Mouse (Mus musculus) liver, postnatal 0 days (tissue): ENCODE measurements around the gene Fam205c. TPM values are rescaled to one million over a fixed set of nuclear protein-coding genes. Genes with fewer than 3 reads are reported as not detected.
A peak's percentile ranks its signal among the peaks of the same experiment; 100 is the strongest.

Experiments used
- ATAC-seq: fragments of 200-750 bp; cut with Nextera tagmentation; 2 replicates; pipeline ENCODE4 v1.8.0; 2017; ENCODE audit warnings: mild to moderate bottlenecking, moderate library complexity
- DNase-seq: peaks from one replicate; pipeline ENCODE4 v3.0.0-alpha.2; 2016
- H3K27ac ChIP-seq: fragments of 300-500 bp; sonication (generic); 2 replicates; pipeline ENCODE4 v1.5.1; 2014; ENCODE audit warnings: antibody characterized with exemption, moderate library complexity, mild to moderate bottlenecking, low read depth
- H3K27me3 ChIP-seq: fragments of 300-500 bp; sonication (generic); 2 replicates; pipeline ENCODE4 v1.6.1; 2014; ENCODE audit warnings: low read length, control low read depth, mixed read lengths; ENCODE audit not compliant: insufficient read depth
- H3K36me3 ChIP-seq: fragments of 300-500 bp; sonication (generic); replicated peaks from 2 replicates; pipeline ENCODE4 v1.6.1; 2014; ENCODE audit warnings: mild to moderate bottlenecking, control low read depth, low read length, moderate library complexity, mixed read lengths; ENCODE audit not compliant: insufficient read depth
- H3K4me1 ChIP-seq: fragments of 300-500 bp; sonication (generic); 2 replicates; pipeline ENCODE4 v1.6.1; 2014; ENCODE audit warnings: antibody characterized with exemption, mild to moderate bottlenecking, control low read depth; ENCODE audit not compliant: insufficient read depth
- H3K4me2 ChIP-seq: fragments of 300-500 bp; sonication (generic); 2 replicates; pipeline ENCODE4 v1.6.1; 2014; ENCODE audit warnings: low read depth, mild to moderate bottlenecking, low read length, moderate library complexity, mixed read lengths
- H3K4me3 ChIP-seq: fragments of 300-500 bp; sonication (generic); 2 replicates; pipeline ENCODE4 v1.5.1; 2014; ENCODE audit warnings: low read depth, low read length
- H3K9ac ChIP-seq: fragments of 300-500 bp; sonication (generic); replicated peaks from 2 replicates; pipeline ENCODE4 v1.6.1; 2014; ENCODE audit warnings: mild to moderate bottlenecking, moderate library complexity
- H3K9me3 ChIP-seq: fragments of 300-500 bp; sonication (generic); 2 replicates; pipeline ENCODE4 v1.6.1; 2016; ENCODE audit warnings: mild to moderate bottlenecking, control low read depth, low read length, mixed read lengths
- CTCF ChIP-seq: sonication (generic); IDR thresholded peaks from 2 replicates; pipeline ENCODE4 v1.5.1; 2016; ENCODE audit warnings: antibody characterized with exemption, low read depth
- EP300 ChIP-seq: IDR thresholded peaks from 2 replicates; pipeline ENCODE4 v1.6.1; 2016; ENCODE audit warnings: antibody characterized with exemption, low read depth, mild to moderate bottlenecking
- WGBS: fragments of 180-500 bp; shearing (Covaris S2); extraction: QIAGEN DNeasy Blood & Tissue Kit; methylation state at CpG from one replicate; pipeline ENCODE4 v1.1.7; 2014; ENCODE audit not compliant: insufficient replicate concordance; 5-methylcytosine and 5-hydroxymethylcytosine counted together
- polyA plus RNA-seq: library from polyadenylated mRNA; unstranded; fragments of >200 nt; fragmentation: Nextera tagmentation; extraction: Ambion mirVana; gene quantifications from 2 replicates; pipeline ENCODE4 v1.2.1, GENCODE M21; 2015

Gene Fam205c
- polyA plus RNA-seq, 1 experiment from 2014 or later = 0.39 TPM

GRCm38 (mm10) chr4:42888806-42889205, 14.8 kb upstream of the Fam205c start:
- no peak for DNase-seq
- Histone ChIP-seq H3K9me3 (no peaks in the 10 kb centered on the region), H3K36me3 (no peaks in the 10 kb centered on the region), H3K9ac (no peak overlapping the region), H3K27ac (no peak overlapping the region), H3K4me2 (no peak overlapping the region), H3K4me3 (no peak overlapping the region), H3K27me3 (no peaks in the 10 kb centered on the region), H3K4me1 (no peaks in the 10 kb centered on the region)
- ATAC-seq = no peak
- no peak for TF ChIP-seq CTCF
- no peak for TF ChIP-seq EP300
- WGBS = 85% methylated on average over 6 of the region's 6 CpGs

- Histone ChIP-seq H3K9me3 (no peaks in the 10 kb centered on the region), H3K9ac (no peak overlapping the region), H3K4me2 (no peak overlapping the region), H3K27ac (no peak overlapping the region), H3K27me3 (no peaks in the 10 kb centered on the region), H3K36me3 (no peaks in the 10 kb centered on the region), H3K4me3 (no peak overlapping the region), H3K4me1 (no peaks in the 10 kb centered on the region)
- 77% methylated on average over 6 of the region's 6 CpGs for WGBS
- no peak for TF ChIP-seq EP300
- TF ChIP-seq CTCF = no peak
- ATAC-seq = no peak
- no peak for DNase-seq
Observed at GRCm38 (mm10) chr4:42886926-42887325, 12.9 kb upstream of the Fam205c start.

- Histone ChIP-seq H3K4me3 (peak overlapping the region; percentile 46), H3K27ac (peak overlapping the region; percentile 87), H3K9ac (peak overlapping the region; percentile 60), H3K4me2 (peak overlapping the region; percentile 60), H3K27me3 (no peaks in the 10 kb centered on the region), H3K36me3 (no peaks in the 10 kb centered on the region), H3K4me1 (peaks cover 9% of the 10 kb centered on the region; the same call in 1 of the 2 replicates), H3K9me3 (no peaks in the 10 kb centered on the region)
- peak; percentile 73 for ATAC-seq
- TF ChIP-seq CTCF (no peak), EP300 (no peak)
- 4% methylated on average over 1 of the region's 1 CpGs for WGBS
- no peak for DNase-seq
Observed at GRCm38 (mm10) chr4:42880677-42880948, 6.6 kb upstream of the Fam205c start.

DNA sequence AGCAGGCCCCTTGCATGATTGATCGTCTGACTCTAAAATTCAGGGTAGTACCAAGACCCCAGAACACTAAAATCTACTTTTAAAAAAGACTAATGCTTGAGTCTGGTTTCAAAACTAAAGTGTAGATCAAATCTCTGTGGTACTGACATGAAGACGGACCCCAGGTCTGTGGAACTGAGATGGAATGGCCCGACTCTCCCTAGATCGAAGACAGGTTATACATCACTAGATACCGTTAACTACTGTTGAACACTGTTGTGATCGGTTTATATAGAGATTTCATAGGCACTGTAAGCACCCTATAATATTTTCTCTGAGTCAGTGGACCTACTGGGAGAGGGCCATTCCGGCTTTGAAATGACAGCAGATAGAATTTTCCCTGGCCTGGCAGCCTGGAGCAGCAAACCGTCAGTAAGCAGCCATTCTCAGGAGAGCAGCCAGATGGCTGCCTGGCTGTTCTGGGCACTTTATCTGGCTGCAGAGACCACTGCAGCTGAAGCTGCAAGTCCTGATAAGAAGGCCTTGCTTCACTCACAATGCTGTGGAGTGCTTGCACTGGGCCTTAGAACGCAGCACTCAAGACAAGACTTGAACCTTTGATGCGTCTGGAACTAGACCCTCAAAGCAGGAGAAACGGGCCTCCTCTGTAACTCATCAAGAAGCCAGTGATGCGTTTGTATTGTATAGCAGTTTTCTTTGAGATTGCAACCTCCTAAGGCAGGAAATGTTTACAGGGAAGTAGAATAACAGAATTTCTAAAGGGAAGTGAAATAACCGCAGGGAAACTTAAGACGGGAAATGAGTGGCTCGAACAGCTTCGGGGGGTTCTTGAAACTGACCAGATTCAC, 6.0 kb upstream of the Fam205c start:
- peak; percentile 97 for ATAC-seq
- peaks cover 9% of the 10 kb centered on the region; the same call in 1 of the 2 replicates for H3K4me1 ChIP-seq
- no peaks in the 10 kb centered on the region for H3K9me3 ChIP-seq
- DNase-seq = peak; percentile 63
- peak overlapping the region; percentile 46 for H3K4me3 ChIP-seq
- H3K27me3 ChIP-seq = no peaks in the 10 kb centered on the region
- TF ChIP-seq EP300 (peak; percentile 97), CTCF (peak; percentile 42)
- H3K27ac ChIP-seq = peak overlapping the region; percentile 87
- WGBS = 42% methylated on average over 16 of the region's 16 CpGs
- H3K36me3 ChIP-seq = no peaks in the 10 kb centered on the region
- H3K9ac ChIP-seq = peak overlapping the region; percentile 60
- H3K4me2 ChIP-seq = peak overlapping the region; percentile 60

DNA sequence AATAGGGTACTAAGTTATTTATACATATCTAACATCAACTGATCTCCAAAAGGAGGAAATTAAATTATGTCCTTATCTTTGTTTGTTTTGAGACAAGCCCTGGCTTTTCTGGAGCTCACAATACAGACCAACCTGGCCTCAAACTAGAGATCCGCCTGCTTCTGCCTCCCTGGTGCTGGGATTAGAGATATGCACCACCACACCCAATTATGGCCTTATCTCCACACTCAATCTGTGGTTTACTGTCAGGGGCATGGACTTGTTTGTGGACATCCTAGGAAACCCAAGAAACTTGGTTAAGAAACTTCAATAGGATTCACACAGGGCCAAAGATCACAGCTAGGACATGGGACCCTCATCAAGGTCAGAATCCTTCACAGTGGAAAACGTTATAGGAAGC, 3.6 kb upstream of the Fam205c start:
- H3K9ac ChIP-seq = no peak overlapping the region
- WGBS = 76% methylated on average over 2 of the region's 2 CpGs
- peaks cover 9% of the 10 kb centered on the region; the same call in 1 of the 2 replicates for H3K4me1 ChIP-seq
- no peaks in the 10 kb centered on the region for H3K36me3 ChIP-seq
- no peak overlapping the region for H3K4me2 ChIP-seq
- no peak overlapping the region for H3K27ac ChIP-seq
- no peaks in the 10 kb centered on the region for H3K27me3 ChIP-seq
- no peak overlapping the region for H3K4me3 ChIP-seq
- no peaks in the 10 kb centered on the region for H3K9me3 ChIP-seq
- ATAC-seq (no peak), DNase-seq (no peak)
- peak; percentile 78 for TF ChIP-seq EP300
- TF ChIP-seq CTCF = no peak

DNA sequence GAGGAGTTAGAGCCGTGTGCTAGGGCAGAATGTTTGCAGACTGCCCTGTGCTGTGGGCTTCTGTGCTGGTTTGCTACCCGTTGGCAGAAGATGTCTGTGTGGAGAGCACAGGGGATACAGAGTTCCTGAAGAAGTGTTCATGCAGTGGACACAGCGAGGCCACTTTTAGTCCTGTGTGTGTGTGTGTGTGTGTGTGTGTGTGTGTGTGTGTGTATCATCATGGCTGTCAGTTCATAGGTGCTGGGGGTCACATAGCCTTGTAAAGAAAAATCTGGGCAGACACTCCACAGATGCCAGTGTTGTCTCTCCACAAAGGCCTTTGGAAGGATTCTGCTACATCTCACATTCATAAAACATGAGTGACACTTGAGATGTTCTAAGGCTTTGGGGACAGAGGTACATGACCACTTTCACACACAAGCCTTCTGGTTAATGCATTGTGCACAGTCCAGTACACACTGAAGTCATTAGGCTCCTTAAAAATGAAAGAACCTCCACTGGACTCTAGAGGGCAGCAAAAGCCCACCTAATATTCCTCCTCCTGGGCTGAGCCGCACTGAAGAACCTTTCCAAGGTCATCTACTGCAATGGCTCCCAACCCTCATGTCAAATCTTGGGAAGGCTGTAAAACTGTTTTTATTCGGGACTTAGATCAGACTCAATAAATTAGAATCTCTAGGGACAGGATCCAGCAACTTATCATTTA, 2.7 kb upstream of the Fam205c start:
- H3K27ac ChIP-seq = no peak overlapping the region
- DNase-seq (peak; percentile 76), ATAC-seq (peak; percentile 52)
- no peak overlapping the region for H3K4me3 ChIP-seq
- no peak overlapping the region for H3K4me2 ChIP-seq
- TF ChIP-seq EP300 (0 out of 2 replicates have a peak, but pooled peaks have one; percentile 13), CTCF (peak; percentile 85)
- no peaks in the 10 kb centered on the region for H3K9me3 ChIP-seq
- WGBS = 33% methylated on average over 5 of the region's 5 CpGs
- H3K9ac ChIP-seq = no peak overlapping the region
- peaks cover 9% of the 10 kb centered on the region for H3K4me1 ChIP-seq
- no peaks in the 10 kb centered on the region for H3K36me3 ChIP-seq
- no peaks in the 10 kb centered on the region for H3K27me3 ChIP-seq
